In the genomic region with DNA sequence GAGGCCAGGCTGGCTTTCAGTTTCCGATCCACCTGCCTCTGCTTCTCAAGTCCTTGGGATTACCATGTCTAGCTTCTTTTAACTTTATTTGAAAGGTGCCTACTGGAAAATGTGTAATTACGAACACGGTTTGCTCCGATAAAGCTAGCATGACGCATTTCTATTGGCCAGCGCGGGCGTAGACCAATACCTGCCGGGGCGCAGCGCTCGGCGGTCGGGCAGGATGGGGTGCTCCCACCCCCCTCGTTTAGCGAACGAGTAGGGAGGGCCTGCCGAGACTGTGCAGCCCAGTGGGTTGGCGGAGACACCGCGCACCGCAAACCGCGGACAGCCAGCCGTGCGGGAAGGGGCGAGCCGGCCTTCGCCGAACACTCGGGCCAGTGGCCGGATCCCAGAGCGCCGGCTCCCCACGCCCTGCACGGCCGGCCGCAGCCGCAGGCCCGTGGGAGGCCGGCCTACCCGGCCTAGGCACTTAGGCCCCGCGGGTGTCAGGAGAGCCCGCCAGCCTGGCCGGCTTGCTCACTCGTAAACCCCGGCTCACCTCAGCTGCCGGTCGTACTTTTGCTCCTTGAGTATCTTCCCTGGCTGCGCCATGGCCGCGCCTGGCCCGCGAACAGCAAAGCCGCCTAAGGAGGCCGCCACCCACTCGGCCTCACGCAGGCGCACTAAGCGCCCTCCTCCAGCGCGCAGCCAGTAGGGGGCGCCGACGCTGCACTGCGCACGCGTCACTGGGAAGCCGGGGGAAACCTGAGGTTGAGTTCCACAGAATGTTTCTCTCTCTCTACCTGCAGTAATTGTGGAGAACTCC, we compare ENCODE assay signal across 8 mouse cellular contexts. TPM values are rescaled to one million over a fixed set of nuclear protein-coding genes. Genes with fewer than 3 reads are reported as not detected.
A peak's percentile ranks its signal among the peaks of the same experiment; 100 is the strongest.
DNase-seq lines count a peak whose midpoint lies in the region; ATAC-seq and TF ChIP-seq lines count a peak whose summit lies in the region.

A gene (minus strand): TSS at position 667 of the 808 bp plus-strand sequence.
A gene (plus strand): TSS at position 719 of the 808 bp plus-strand sequence.

- no peaks in the 10 kb centered on the region; the same call in 1 of the 2 replicates for H3K4me1 ChIP-seq in bone marrow, adult 2 months (ENCODE audit: control insufficient read depth, insufficient read depth, low read length)
- H3K4me1 ChIP-seq in embryonic facial prominence, embryonic 15.5 days: peaks cover 27% of the 10 kb centered on the region
- 0 out of 2 replicates have a peak, but pooled peaks cover 5% of the 10 kb centered on the region for H3K4me1 ChIP-seq in limb, embryonic 14.5 days (ENCODE audit: control insufficient read depth, insufficient read depth, low read length)
- no peaks in the 10 kb centered on the region for H3K4me1 ChIP-seq in midbrain, postnatal 0 days (ENCODE audit: insufficient read depth, low read length)

- peaks cover 11% of the 10 kb centered on the region for H3K36me3 ChIP-seq in embryonic facial prominence, embryonic 15.5 days
- peaks cover 12% of the 10 kb centered on the region for H3K36me3 ChIP-seq in limb, embryonic 14.5 days (ENCODE audit: control insufficient read depth, insufficient read depth, low read length)
- peaks cover 8% of the 10 kb centered on the region; the same call in 1 of the 2 replicates for H3K36me3 ChIP-seq in midbrain, postnatal 0 days (ENCODE audit: insufficient read depth, low read length)

- WGBS in bone marrow, adult 2 months: under 1% methylated on average over 70 of the region's 70 CpGs
- under 1% methylated on average over 70 of the region's 70 CpGs for WGBS in embryonic facial prominence, embryonic 15.5 days
- under 1% methylated on average over 65 of the region's 70 CpGs for WGBS in limb, embryonic 14.5 days
- under 1% methylated on average over 61 of the region's 70 CpGs for WGBS in midbrain, postnatal 0 days

- H3K27ac ChIP-seq in bone marrow, adult 2 months (ENCODE audit: control insufficient read depth, insufficient read depth, low read depth, low read length, poor library complexity): peak within 1 kb of the TSS; percentile 84
- peak within 1 kb of the TSS; percentile 90 for H3K27ac ChIP-seq in embryonic facial prominence, embryonic 15.5 days (replicated peaks)
- peak within 1 kb of the TSS; percentile 80 for H3K27ac ChIP-seq in limb, embryonic 14.5 days (replicated peaks; ENCODE audit: low read depth, low read length)
- peak within 1 kb of the TSS; percentile 86 for H3K27ac ChIP-seq in midbrain, postnatal 0 days (ENCODE audit: low read depth, low read length)

- peak within 1 kb of the TSS; percentile 66 for H3K4me2 ChIP-seq in embryonic facial prominence, embryonic 15.5 days (replicated peaks)
- H3K4me2 ChIP-seq in limb, embryonic 14.5 days (replicated peaks; ENCODE audit: low read depth, low read length, severe bottlenecking): peak within 1 kb of the TSS; percentile 52
- H3K4me2 ChIP-seq in midbrain, postnatal 0 days (ENCODE audit: low read depth, low read length, poor library complexity, severe bottlenecking): peak within 1 kb of the TSS; percentile 64

- peak within 1 kb of the TSS; percentile 98 for H3K4me3 ChIP-seq in bone marrow, adult 2 months (replicated peaks; ENCODE audit: control insufficient read depth, low read depth, low read length)
- peak within 1 kb of the TSS; percentile 86 for H3K4me3 ChIP-seq in embryonic facial prominence, embryonic 15.5 days (replicated peaks)
- H3K4me3 ChIP-seq in limb, embryonic 14.5 days (replicated peaks; ENCODE audit: low read length): peak within 1 kb of the TSS; percentile 77
- H3K4me3 ChIP-seq in midbrain, postnatal 0 days (ENCODE audit: low read depth, low read length): peak within 1 kb of the TSS; percentile 90

- peak within 1 kb of the TSS; percentile 96 for H3K9ac ChIP-seq in embryonic facial prominence, embryonic 15.5 days
- peak within 1 kb of the TSS; percentile 90 for H3K9ac ChIP-seq in limb, embryonic 14.5 days (ENCODE audit: low read depth, low read length, severe bottlenecking)
- H3K9ac ChIP-seq in midbrain, postnatal 0 days (replicated peaks; ENCODE audit: low read length, poor library complexity, severe bottlenecking): peak within 1 kb of the TSS; percentile 94

- no peaks in the 10 kb centered on the region for H3K9me3 ChIP-seq in embryonic facial prominence, embryonic 15.5 days (replicated peaks)
- H3K9me3 ChIP-seq in limb, embryonic 14.5 days (ENCODE audit: control insufficient read depth, low read length): no peaks in the 10 kb centered on the region
- H3K9me3 ChIP-seq in midbrain, postnatal 0 days (ENCODE audit: low read length): no peaks in the 10 kb centered on the region

- TF ChIP-seq CTCF in bone marrow, adult 2 months (IDR thresholded peaks at IDR 0.05; ENCODE audit: control insufficient read depth, insufficient read depth, low read length): peak; percentile 97
- peak; percentile 99 for TF ChIP-seq CTCF in midbrain, postnatal 0 days (IDR thresholded peaks at IDR 0.05)

- ATAC-seq in embryonic facial prominence, embryonic 15.5 days (ENCODE audit: insufficient number of reproducible peaks, low FRiP score, low TSS enrichment, low read depth): peak; percentile 93
- peak; percentile 95 for ATAC-seq in limb, embryonic 14.5 days (ENCODE audit: low FRiP score, low read depth)
- peak; percentile 95 for ATAC-seq in midbrain, postnatal 0 days (ENCODE audit: low FRiP score)

- H3K27me3 ChIP-seq in embryonic facial prominence, embryonic 15.5 days: 0 out of 2 replicates have a peak, but pooled peaks cover under 1% of the 10 kb centered on the region
- 0 out of 2 replicates have a peak, but pooled peaks cover 6% of the 10 kb centered on the region for H3K27me3 ChIP-seq in limb, embryonic 14.5 days (ENCODE audit: control insufficient read depth, insufficient read depth, low read length)
- peaks cover 4% of the 10 kb centered on the region; the same call in 1 of the 2 replicates for H3K27me3 ChIP-seq in midbrain, postnatal 0 days (ENCODE audit: insufficient read depth, low read length)

- peak; percentile 87 for TF ChIP-seq POLR2A in bone marrow, adult 2 months (IDR thresholded peaks at IDR 0.05; ENCODE audit: borderline replicate concordance, control insufficient read depth, low read depth, low read length)
- TF ChIP-seq POLR2A in limb, embryonic 14.5 days (IDR thresholded peaks at IDR 0.05; ENCODE audit: borderline replicate concordance, extremely low read depth, insufficient read depth, insufficient read length): no peak

- peak; percentile 89 for DNase-seq in 416B (ENCODE audit: low read depth)
- DNase-seq in heart, adult 8-10 months (ENCODE audit: low spot score): peak; percentile 94
- DNase-seq in kidney, adult 9 months: peak; percentile 96
- peak; percentile 89 for DNase-seq in limb, embryonic 14.5 days (ENCODE audit: low spot score)
- peak; percentile 92 for DNase-seq in midbrain, postnatal 0 days (ENCODE audit: low spot score)
- DNase-seq in spleen, postnatal 14 days (ENCODE audit: low spot score in 2 of 2): peak; percentile 88 to 92

RNA-seq across cellular contexts. Expression of the first gene that starts in this region (rescaled TPM):
- 20.9 and 36.7 TPM in 2 replicates for polyA plus RNA-seq in bone marrow, adult 2 months (2011; ENCODE audit: insufficient read depth, insufficient read length, low replicate concordance, missing spikeins)
- polyA plus RNA-seq in embryonic facial prominence, embryonic 15.5 days (2015; fragmentation: Nextera tagmentation; extraction: Ambion mirVana): 91.9 and 94.5 TPM in 2 replicates
- 10 to 100 TPM; 28.5 to 32.0 (median 29.9) TPM for total RNA-seq in heart, adult 8-10 months (2022)
- polyA plus RNA-seq in limb, embryonic 14.5 days (2012; rRNA removed): 75.7 and 84.2 TPM in 2 replicates
- 97.1 and 97.8 TPM in 2 replicates for polyA plus RNA-seq in limb, embryonic 14.5 days (2014; fragmentation: Nextera tagmentation; extraction: Ambion mirVana)
- total RNA-seq in midbrain, postnatal 0 days (2014; rRNA removed): 48.1 and 71.7 TPM in 2 replicates
- 107 and 108 TPM in 2 replicates for polyA plus RNA-seq in midbrain, postnatal 0 days (2015; fragmentation: Nextera tagmentation; extraction: Ambion mirVana)

RNA-seq across cellular contexts. Expression of the second gene that starts in this region (rescaled TPM):
- 0.90 and 1.4 TPM in 2 replicates for polyA plus RNA-seq in bone marrow, adult 2 months (2011; ENCODE audit: insufficient read depth, insufficient read length, low replicate concordance, missing spikeins)
- 1.1 and 1.2 TPM in 2 replicates for polyA plus RNA-seq in embryonic facial prominence, embryonic 15.5 days (2015; fragmentation: Nextera tagmentation; extraction: Ambion mirVana)
- total RNA-seq in heart, adult 8-10 months (2022): 1 to 10 TPM; 2.6 to 4.4 (median 3.2) TPM
- 0.53 and 1.0 TPM in 2 replicates for polyA plus RNA-seq in limb, embryonic 14.5 days (2012; rRNA removed)
- polyA plus RNA-seq in limb, embryonic 14.5 days (2014; fragmentation: Nextera tagmentation; extraction: Ambion mirVana): 0.65 and 0.66 TPM in 2 replicates
- 1.6 and 2.8 TPM in 2 replicates for total RNA-seq in midbrain, postnatal 0 days (2014; rRNA removed)
- 2.3 and 2.5 TPM in 2 replicates for polyA plus RNA-seq in midbrain, postnatal 0 days (2015; fragmentation: Nextera tagmentation; extraction: Ambion mirVana)

Comparison
In these comparisons a context has a peak if more than half of its experiments do, and no peak if none do; other contexts are left out.
1. Peak in every context shown above with its lines: DNase-seq, ATAC-seq, H3K4me3 ChIP-seq and H3K27ac ChIP-seq.